Mouse (Mus musculus): ENCODE measurements around the gene Ccnt1.
"Not testable (repeated sequence)": the region's sequence is repeated elsewhere in the genome, so short reads cannot be mapped to it uniquely, and the experiment has no call there.

DNA sequence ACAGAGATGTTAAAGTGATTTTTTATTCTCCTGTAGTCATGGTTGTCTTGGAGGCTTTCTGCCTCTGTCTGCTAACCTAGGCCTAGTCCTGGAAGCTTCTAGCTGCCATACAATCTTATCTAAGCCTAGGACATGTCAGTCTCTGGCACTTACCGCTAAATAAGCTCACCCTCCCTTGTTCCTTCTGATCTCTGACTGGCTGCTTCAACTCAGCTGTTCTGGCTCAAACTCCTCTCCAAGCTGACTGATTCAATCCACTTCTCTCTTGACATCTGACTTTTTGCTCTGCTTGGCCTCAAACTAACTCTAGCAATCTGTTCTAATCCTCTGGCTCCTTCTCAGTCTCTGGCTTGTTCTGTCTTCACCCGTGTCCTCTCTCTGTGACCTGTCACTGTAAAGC is 55.9 kb downstream of the Ccnt1 start:
- not testable (repeated sequence) for TF ChIP-seq CTCF, POLR2A (IDR thresholded peaks at IDR 0.05; ENCODE audit: insufficient read depth, low read depth, low read length)
